Mouse (Mus musculus) liver, adult 2 months (tissue): ENCODE results near the gene 2310039H08Rik. TPM values are rescaled to one million over a fixed set of nuclear protein-coding genes. Genes with fewer than 3 reads are reported as not detected.

ENCODE experiments used
- DNase-seq: peaks from one replicate; pipeline ENCODE4 v3.0.0-alpha.2; 2011; ENCODE audit warnings: low read depth, low spot score; ENCODE audit errors: extremely low read depth
- H3K27ac ChIP-seq: fragments of 200-500 bp; replicated peaks from 2 replicates; pipeline ENCODE4 v1.5.1; 2012; ENCODE audit warnings: low read depth, mild to moderate bottlenecking, control low read depth, inconsistent platforms, low read length; ENCODE audit not compliant: insufficient read depth
- H3K27me3 ChIP-seq: fragments of 200-500 bp; 2 replicates; pipeline ENCODE4 v1.6.1; 2012; ENCODE audit warnings: mild to moderate bottlenecking, moderate library complexity, low read length, inconsistent platforms; ENCODE audit not compliant: control insufficient read depth, insufficient read depth
- H3K36me3 ChIP-seq: fragments of 200-500 bp; 2 replicates; pipeline ENCODE4 v1.6.1; 2012; ENCODE audit warnings: low read length, inconsistent platforms; ENCODE audit not compliant: control insufficient read depth, insufficient read depth
- H3K4me1 ChIP-seq: fragments of 200-500 bp; 2 replicates; pipeline ENCODE4 v1.6.1; 2011; ENCODE audit warnings: low read length; ENCODE audit not compliant: control insufficient read depth, insufficient read depth
- H3K4me3 ChIP-seq: fragments of 200-500 bp; 2 replicates; pipeline ENCODE4 v1.5.1; 2011; ENCODE audit warnings: low read depth, mild to moderate bottlenecking, control low read depth, low read length, moderate library complexity; ENCODE audit not compliant: insufficient read depth
- H3K79me2 ChIP-seq: fragments of 200-500 bp; 2 replicates; pipeline ENCODE4 v1.6.1; 2012; ENCODE audit warnings: inconsistent platforms, mild to moderate bottlenecking, low read length, moderate library complexity; ENCODE audit not compliant: control insufficient read depth, insufficient read depth
- H3K9ac ChIP-seq: fragments of 200-500 bp; 2 replicates; pipeline ENCODE4 v1.6.1; 2012; ENCODE audit warnings: low read depth, mild to moderate bottlenecking, control low read depth, inconsistent platforms, low read length
- CTCF ChIP-seq: fragments of 200-500 bp; IDR thresholded peaks from 2 replicates; pipeline ENCODE4 v1.5.1; 2011; ENCODE audit warnings: low read depth, low read length, control low read depth
- POLR2A ChIP-seq: fragments of 200-500 bp; IDR thresholded peaks from 2 replicates; pipeline ENCODE4 v1.6.1; 2011; ENCODE audit warnings: low read length, control low read depth; ENCODE audit not compliant: insufficient read depth; ENCODE audit errors: extremely low read depth
- WGBS: fragments of 180-500 bp; shearing (Covaris S2); methylation state at CpG from one replicate; pipeline ENCODE4 v1.1.7; 2018; 5-methylcytosine and 5-hydroxymethylcytosine counted together
- polyA plus RNA-seq: library from polyadenylated mRNA; depleted of rRNA; stranded (reverse); fragments of >200 nt; gene quantifications from 2 replicates; pipeline ENCODE4 v1.2.3, GENCODE M21; 2012
- total RNA-seq: library from RNA; depleted of rRNA; stranded (reverse); fragments of >200 nt; gene quantifications from 2 replicates; pipeline ENCODE4 v1.2.3, GENCODE M21; 2014

Gene 2310039H08Rik
- total and polyA plus RNA-seq, 2 experiments = 97.6 to 167 TPM

- TF ChIP-seq POLR2A (no peak), CTCF (no peak)
- 94% methylated on average over 6 of the region's 6 CpGs for WGBS
- Histone ChIP-seq H3K27me3 (no peaks in the 10 kb centered on the region), H3K9ac (no peak overlapping the region), H3K79me2 (no peaks in the 10 kb centered on the region; the same call in 1 of the 2 replicates), H3K36me3 (peaks cover 9% of the 10 kb centered on the region), H3K4me1 (peaks cover 2% of the 10 kb centered on the region), H3K27ac (no peak overlapping the region), H3K4me3 (no peak overlapping the region)
- DNase-seq = no peak
These were observed 31.1 kb upstream of the 2310039H08Rik start for GRCm38 (mm10) chr17:46741305-46741704.

GRCm38 (mm10) chr17:46742986-46743385 lies 29.4 kb upstream of the 2310039H08Rik start:
- Histone ChIP-seq H3K9ac (no peak overlapping the region), H3K4me1 (no peaks in the 10 kb centered on the region), H3K79me2 (peaks cover 4% of the 10 kb centered on the region; the same call in 1 of the 2 replicates), H3K4me3 (no peak overlapping the region), H3K27ac (no peak overlapping the region), H3K36me3 (peaks cover 14% of the 10 kb centered on the region), H3K27me3 (no peaks in the 10 kb centered on the region)
- TF ChIP-seq POLR2A (no peak), CTCF (no peak)
- 93% methylated on average over 9 of the region's 9 CpGs for WGBS
- no peak for DNase-seq

- TF ChIP-seq CTCF (no peak), POLR2A (no peak)
- H3K36me3 ChIP-seq = peaks cover 14% of the 10 kb centered on the region
- no peak overlapping the region for H3K27ac ChIP-seq
- 0 out of 2 replicates have a peak, but pooled peaks cover 2% of the 10 kb centered on the region for H3K4me1 ChIP-seq
- no peak for DNase-seq
- peaks cover 5% of the 10 kb centered on the region; the same call in 1 of the 2 replicates for H3K79me2 ChIP-seq
- H3K4me3 ChIP-seq = no peak overlapping the region
- 98% methylated on average over 2 of the region's 2 CpGs for WGBS
- no peaks in the 10 kb centered on the region for H3K27me3 ChIP-seq
- no peak overlapping the region for H3K9ac ChIP-seq
These were observed 26.9 kb upstream of the 2310039H08Rik start for GRCm38 (mm10) chr17:46745506-46745905.

- TF ChIP-seq POLR2A = no peak
- no peak for TF ChIP-seq CTCF
- Histone ChIP-seq H3K4me1 (peaks cover 7% of the 10 kb centered on the region), H3K27ac (peak overlapping the region; percentile 2), H3K36me3 (peaks cover 14% of the 10 kb centered on the region), H3K27me3 (no peaks in the 10 kb centered on the region), H3K79me2 (peaks cover 11% of the 10 kb centered on the region; the same call in 1 of the 2 replicates), H3K9ac (no peak overlapping the region), H3K4me3 (no peak overlapping the region)
- WGBS = 79% methylated on average over 8 of the region's 8 CpGs
- DNase-seq = peak; percentile 15
These were observed 25.2 kb upstream of the 2310039H08Rik start for GRCm38 (mm10) chr17:46747234-46747633.

GRCm38 (mm10) chr17:46747806-46748205 lies 24.6 kb upstream of the 2310039H08Rik start:
- WGBS = 20% methylated on average over 2 of the region's 2 CpGs
- H3K4me1 ChIP-seq = peaks cover 7% of the 10 kb centered on the region
- no peak overlapping the region for H3K9ac ChIP-seq
- peaks cover 11% of the 10 kb centered on the region; the same call in 1 of the 2 replicates for H3K79me2 ChIP-seq
- peak overlapping the region; percentile 2 for H3K27ac ChIP-seq
- H3K4me3 ChIP-seq = no peak overlapping the region
- DNase-seq = peak; percentile 82
- TF ChIP-seq POLR2A (no peak), CTCF (no peak)
- peaks cover 12% of the 10 kb centered on the region for H3K36me3 ChIP-seq
- H3K27me3 ChIP-seq = no peaks in the 10 kb centered on the region

DNA sequence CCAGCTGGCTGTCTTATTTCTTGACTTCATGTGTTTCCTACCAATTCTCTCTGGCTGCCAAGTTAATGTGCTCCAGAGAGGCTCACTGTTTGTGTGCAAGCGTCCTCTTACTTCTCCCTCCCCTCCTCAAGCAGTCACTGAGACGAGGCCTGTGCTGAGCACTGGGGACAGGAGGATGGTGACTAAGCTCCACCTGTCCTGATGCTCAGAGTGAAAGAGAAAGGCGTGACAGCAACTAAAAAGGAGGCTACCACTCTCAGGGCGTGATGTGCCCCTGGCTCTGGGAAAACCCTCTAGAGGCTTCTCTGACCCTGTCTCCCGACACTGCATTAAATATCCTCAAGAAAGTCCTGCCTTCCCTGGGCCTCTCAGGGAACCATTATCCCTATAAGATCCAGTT lies 23.2 kb upstream of the 2310039H08Rik start:
- Histone ChIP-seq H3K27ac (no peak overlapping the region), H3K27me3 (no peaks in the 10 kb centered on the region), H3K4me3 (no peak overlapping the region), H3K79me2 (peaks cover 11% of the 10 kb centered on the region; the same call in 1 of the 2 replicates), H3K9ac (no peak overlapping the region), H3K4me1 (peaks cover 7% of the 10 kb centered on the region), H3K36me3 (peaks cover 9% of the 10 kb centered on the region)
- WGBS = 94% methylated on average over 5 of the region's 5 CpGs
- DNase-seq = no peak
- TF ChIP-seq CTCF (no peak), POLR2A (no peak)
